Mouse (Mus musculus) forebrain, embryonic 11.5 days (tissue): ENCODE measurements at regions not wholly inside any gene's neighbourhood (a gene's known extent, or its start where the extent isn't known, plus 50 kb on each side); places are given as distances from the start of the nearest gene placed in this dataset.

Source experiments
- ATAC-seq: fragments of 200-750 bp; cut with Nextera tagmentation; replicated peaks from 2 replicates; pipeline ENCODE4 v1.8.0; 2017; ENCODE audit warnings: moderate TSS enrichment; ENCODE audit not compliant: low FRiP score
- DNase-seq: peaks from one replicate; pipeline ENCODE4 v3.0.0-alpha.2; 2017; ENCODE audit warnings: low spot score
- H3K27ac ChIP-seq: fragments of 300-500 bp; sonication (generic); 2 replicates; pipeline ENCODE4 v1.5.1; 2014; ENCODE audit warnings: low read depth, low read length
- H3K27me3 ChIP-seq: fragments of 300-500 bp; sonication (generic); 2 replicates; pipeline ENCODE4 v1.6.1; 2014; ENCODE audit warnings: mild to moderate bottlenecking, low read length, mixed read lengths; ENCODE audit not compliant: control insufficient read depth, insufficient read depth
- H3K36me3 ChIP-seq: fragments of 300-500 bp; sonication (generic); 2 replicates; pipeline ENCODE4 v1.6.1; 2014; ENCODE audit warnings: mild to moderate bottlenecking, low read length, moderate library complexity, mixed read lengths; ENCODE audit not compliant: control insufficient read depth, insufficient read depth
- H3K4me1 ChIP-seq: fragments of 300-500 bp; sonication (generic); replicated peaks from 2 replicates; pipeline ENCODE4 v1.6.1; 2014; ENCODE audit warnings: low read length, mixed read lengths; ENCODE audit not compliant: control insufficient read depth, insufficient read depth
- H3K4me2 ChIP-seq: fragments of 300-500 bp; sonication (generic); 2 replicates; pipeline ENCODE4 v1.6.1; 2014; ENCODE audit warnings: low read depth, mild to moderate bottlenecking, low read length, moderate library complexity, mixed read lengths; ENCODE audit not compliant: severe bottlenecking
- H3K4me3 ChIP-seq: fragments of 300-500 bp; sonication (generic); 2 replicates; pipeline ENCODE4 v1.5.1; 2014; ENCODE audit warnings: low read depth, low read length
- H3K9ac ChIP-seq: fragments of 300-500 bp; sonication (generic); 2 replicates; pipeline ENCODE4 v1.6.1; 2014; ENCODE audit warnings: low read length
- H3K9me3 ChIP-seq: fragments of 300-500 bp; sonication (generic); 2 replicates; pipeline ENCODE4 v1.6.1; 2016; ENCODE audit warnings: low read length, mixed read lengths; ENCODE audit not compliant: control insufficient read depth
- WGBS: fragments of 180-500 bp; shearing (Covaris S2); extraction: QIAGEN DNeasy Blood & Tissue Kit; methylation state at CpG from one replicate; pipeline ENCODE4 v1.1.7; 2014; 5-methylcytosine and 5-hydroxymethylcytosine counted together

GRCm38 (mm10) chr12:77060766-77061561 lies 99.0 kb upstream of the Max start:
- H3K27me3 ChIP-seq, result no peaks in the 10 kb centered on the region
- WGBS, result 81% methylated on average over 9 of the region's 9 CpGs
- H3K4me1 ChIP-seq, result no peaks in the 10 kb centered on the region
- no peaks in the 10 kb centered on the region for H3K36me3 ChIP-seq
- DNase-seq (no peak), ATAC-seq (no peak)
- no peaks in the 10 kb centered on the region for H3K9me3 ChIP-seq
- no peak overlapping the region for H3K4me2 ChIP-seq
- H3K27ac ChIP-seq, result no peak overlapping the region
- no peak overlapping the region for H3K9ac ChIP-seq
- H3K4me3 ChIP-seq, result no peak overlapping the region

DNA sequence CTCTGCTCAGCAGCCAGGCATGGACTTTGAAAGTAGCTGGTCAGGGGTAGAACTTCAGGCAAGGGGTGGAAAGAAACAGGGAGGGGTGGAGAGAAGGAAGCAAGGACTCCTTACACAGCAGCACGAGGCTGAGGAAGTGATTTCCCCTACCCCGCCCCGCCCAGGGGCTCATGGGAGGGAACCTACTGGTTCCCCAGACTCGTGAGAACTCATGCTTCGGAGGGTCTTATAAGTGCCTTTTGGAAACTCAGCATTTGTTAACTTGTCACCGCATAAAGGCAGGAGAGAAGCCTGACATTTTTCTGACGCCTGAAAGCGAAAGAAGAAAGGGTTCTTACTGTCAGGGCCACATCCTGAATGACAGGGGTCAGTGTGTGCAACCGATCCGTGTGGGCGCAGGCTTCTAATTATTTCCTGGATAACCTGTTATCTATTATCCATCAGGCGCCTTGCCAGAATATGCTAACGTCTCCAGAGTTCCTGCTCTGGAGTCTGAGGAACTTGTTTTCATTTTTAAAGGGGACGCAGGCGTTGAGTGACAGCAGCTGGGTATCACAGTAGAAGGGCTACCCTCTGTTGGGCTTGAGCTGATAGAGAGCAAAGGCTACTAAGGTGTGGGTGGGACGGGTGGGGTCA lies 98.2 kb upstream of the Max start:
- Histone ChIP-seq H3K27me3 (no peaks in the 10 kb centered on the region), H3K27ac (no peak overlapping the region), H3K4me3 (no peak overlapping the region), H3K36me3 (no peaks in the 10 kb centered on the region), H3K9me3 (no peaks in the 10 kb centered on the region), H3K4me1 (no peaks in the 10 kb centered on the region), H3K4me2 (no peak overlapping the region), H3K9ac (no peak overlapping the region)
- DNase-seq (peak; percentile 58), ATAC-seq (peak; percentile 44)
- WGBS, result 37% methylated on average over 16 of the region's 16 CpGs

GRCm38 (mm10) chr12:77059679-77060059 lies 97.7 kb upstream of the Max start:
- Histone ChIP-seq H3K4me3 (no peak overlapping the region), H3K9me3 (no peaks in the 10 kb centered on the region)
- no peak for DNase-seq

GRCm38 (mm10) chr12:77058596-77059190 lies 96.7 kb upstream of the Max start:
- H3K36me3 ChIP-seq, result no peaks in the 10 kb centered on the region
- no peak for DNase-seq

More at GRCm38 (mm10) chr12:77059679-77060059, 97.7 kb upstream of the Max start:
- Histone ChIP-seq H3K4me2 (no peak overlapping the region), H3K4me1 (no peaks in the 10 kb centered on the region), H3K27ac (no peak overlapping the region), H3K36me3 (no peaks in the 10 kb centered on the region), H3K9ac (no peak overlapping the region), H3K27me3 (no peaks in the 10 kb centered on the region)
- 88% methylated on average over 4 of the region's 4 CpGs for WGBS
- ATAC-seq, result 0 out of 2 replicates have a peak, but pooled peaks have one; percentile 5

GRCm38 (mm10) chr12:77056748-77057370 lies 94.9 kb upstream of the Max start:
- H3K4me1 ChIP-seq, result no peaks in the 10 kb centered on the region
- no peak for ATAC-seq
- no peaks in the 10 kb centered on the region for H3K36me3 ChIP-seq
- no peak overlapping the region for H3K4me2 ChIP-seq
- H3K4me3 ChIP-seq, result no peak overlapping the region
- H3K27ac ChIP-seq, result no peak overlapping the region
- H3K9me3 ChIP-seq, result no peaks in the 10 kb centered on the region
- H3K27me3 ChIP-seq, result no peaks in the 10 kb centered on the region
- no peak for DNase-seq
- no peak overlapping the region for H3K9ac ChIP-seq
- WGBS, result 84% methylated on average over 5 of the region's 5 CpGs

More at GRCm38 (mm10) chr12:77058596-77059190, 96.7 kb upstream of the Max start:
- no peak overlapping the region for H3K4me3 ChIP-seq
- WGBS, result 63% methylated on average over 4 of the region's 4 CpGs
- no peaks in the 10 kb centered on the region for H3K27me3 ChIP-seq
- no peak overlapping the region for H3K9ac ChIP-seq
- no peak overlapping the region for H3K27ac ChIP-seq
- no peaks in the 10 kb centered on the region for H3K9me3 ChIP-seq
- ATAC-seq, result no peak
- H3K4me1 ChIP-seq, result no peaks in the 10 kb centered on the region
- no peak overlapping the region for H3K4me2 ChIP-seq

DNA sequence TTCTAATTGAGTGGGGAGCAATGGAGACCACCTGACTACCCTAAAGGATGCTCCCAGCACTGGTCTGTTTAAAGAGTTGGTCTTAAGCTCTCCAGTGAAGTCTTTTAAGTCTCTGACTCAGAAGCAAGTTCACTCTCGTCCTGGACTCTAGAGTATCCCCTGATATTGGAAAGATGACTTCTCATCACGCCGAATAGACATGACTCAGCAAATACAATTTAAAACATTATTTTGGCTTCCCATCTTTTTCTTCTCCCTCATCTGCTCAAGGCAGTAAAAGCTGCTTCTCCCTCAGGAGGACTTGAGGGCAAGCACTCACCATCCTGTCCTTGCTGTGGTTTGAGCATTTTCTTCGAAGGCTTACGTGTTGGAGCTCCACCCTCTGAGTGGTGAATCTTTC lies 92.7 kb upstream of the Max start:
- 92% methylated on average over 5 of the region's 5 CpGs for WGBS

GRCm38 (mm10) chr12:77054211-77054610 lies 92.2 kb upstream of the Max start:
- Histone ChIP-seq H3K9me3 (no peaks in the 10 kb centered on the region), H3K4me1 (no peaks in the 10 kb centered on the region), H3K27ac (no peak overlapping the region), H3K27me3 (no peaks in the 10 kb centered on the region), H3K9ac (no peak overlapping the region), H3K4me3 (no peak overlapping the region), H3K4me2 (no peak overlapping the region), H3K36me3 (no peaks in the 10 kb centered on the region)
- ATAC-seq (no peak), DNase-seq (no peak)
- WGBS, result 91% methylated on average over 7 of the region's 7 CpGs

More for the DNA sequence above, 92.7 kb upstream of the Max start:
- Histone ChIP-seq H3K27ac (no peak overlapping the region), H3K4me2 (no peak overlapping the region), H3K9ac (no peak overlapping the region), H3K4me1 (no peaks in the 10 kb centered on the region), H3K9me3 (no peaks in the 10 kb centered on the region), H3K27me3 (no peaks in the 10 kb centered on the region), H3K4me3 (no peak overlapping the region), H3K36me3 (no peaks in the 10 kb centered on the region)
- ATAC-seq (no peak), DNase-seq (no peak)

- Histone ChIP-seq H3K27ac (no peak overlapping the region), H3K9ac (no peak overlapping the region), H3K27me3 (no peaks in the 10 kb centered on the region), H3K36me3 (no peaks in the 10 kb centered on the region), H3K4me3 (no peak overlapping the region), H3K4me2 (no peak overlapping the region), H3K9me3 (no peaks in the 10 kb centered on the region), H3K4me1 (no peaks in the 10 kb centered on the region)
- ATAC-seq, result no peak
- WGBS, result 74% methylated on average over 6 of the region's 6 CpGs
- DNase-seq, result peak; percentile 59
Measured at GRCm38 (mm10) chr12:77052853-77053252, 90.9 kb upstream of the Max start.
